Mouse (Mus musculus): ENCODE results near the gene Ptpn9. TPM values are rescaled to one million over a fixed set of nuclear protein-coding genes. Genes with fewer than 3 reads are reported as not detected.

Gene Ptpn9
- 39.2 and 39.8 TPM in 2 replicates for polyA plus RNA-seq (2012; rRNA removed)

DNA sequence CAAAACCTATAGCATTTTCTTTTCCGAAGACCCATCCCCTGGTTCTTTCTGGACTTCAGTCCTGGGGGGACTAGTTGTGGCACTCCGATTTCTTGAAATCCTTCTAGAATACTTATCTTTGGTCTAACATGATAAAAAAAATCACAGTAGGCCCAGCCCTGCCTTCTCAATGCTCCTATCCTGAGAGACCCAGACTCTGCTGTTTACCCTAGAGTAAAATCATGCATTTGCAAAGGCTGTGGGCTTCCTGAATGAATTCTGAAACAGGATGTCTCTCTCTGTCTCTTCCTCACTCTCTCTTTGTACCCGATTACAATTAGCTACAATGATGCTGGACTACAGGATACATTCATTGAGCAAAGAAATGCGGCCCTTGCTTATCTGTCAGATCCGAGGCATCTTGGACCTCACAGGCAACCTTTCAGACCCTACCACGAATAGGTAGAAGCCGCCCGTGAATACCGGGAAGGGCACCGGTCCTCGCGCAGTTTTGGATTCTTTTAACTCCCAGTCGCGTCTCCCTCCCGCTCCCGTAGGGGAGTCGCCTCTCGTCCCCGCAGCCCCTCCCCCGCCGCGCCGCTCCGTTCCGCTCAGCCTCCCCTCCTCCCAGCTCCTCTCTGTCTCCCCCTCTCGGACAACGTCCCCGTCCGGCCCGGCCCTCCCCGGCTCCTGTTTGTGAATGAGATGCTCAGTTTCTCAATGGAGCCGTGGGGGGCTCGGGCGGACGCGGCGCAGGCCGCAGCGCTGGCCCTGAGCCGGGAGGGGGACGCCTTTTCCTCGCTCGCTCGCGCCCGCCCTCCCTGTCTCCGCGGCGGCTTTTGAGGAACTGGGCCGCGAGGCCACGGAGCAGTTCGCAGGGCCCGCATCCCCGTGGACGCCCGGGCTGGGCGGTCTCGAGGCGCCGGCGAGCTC is at the start of gene Ptpn9:
Gene Ptpn9 (plus strand): TSS at position 638 of the 912 bp plus-strand sequence.

DNA sequence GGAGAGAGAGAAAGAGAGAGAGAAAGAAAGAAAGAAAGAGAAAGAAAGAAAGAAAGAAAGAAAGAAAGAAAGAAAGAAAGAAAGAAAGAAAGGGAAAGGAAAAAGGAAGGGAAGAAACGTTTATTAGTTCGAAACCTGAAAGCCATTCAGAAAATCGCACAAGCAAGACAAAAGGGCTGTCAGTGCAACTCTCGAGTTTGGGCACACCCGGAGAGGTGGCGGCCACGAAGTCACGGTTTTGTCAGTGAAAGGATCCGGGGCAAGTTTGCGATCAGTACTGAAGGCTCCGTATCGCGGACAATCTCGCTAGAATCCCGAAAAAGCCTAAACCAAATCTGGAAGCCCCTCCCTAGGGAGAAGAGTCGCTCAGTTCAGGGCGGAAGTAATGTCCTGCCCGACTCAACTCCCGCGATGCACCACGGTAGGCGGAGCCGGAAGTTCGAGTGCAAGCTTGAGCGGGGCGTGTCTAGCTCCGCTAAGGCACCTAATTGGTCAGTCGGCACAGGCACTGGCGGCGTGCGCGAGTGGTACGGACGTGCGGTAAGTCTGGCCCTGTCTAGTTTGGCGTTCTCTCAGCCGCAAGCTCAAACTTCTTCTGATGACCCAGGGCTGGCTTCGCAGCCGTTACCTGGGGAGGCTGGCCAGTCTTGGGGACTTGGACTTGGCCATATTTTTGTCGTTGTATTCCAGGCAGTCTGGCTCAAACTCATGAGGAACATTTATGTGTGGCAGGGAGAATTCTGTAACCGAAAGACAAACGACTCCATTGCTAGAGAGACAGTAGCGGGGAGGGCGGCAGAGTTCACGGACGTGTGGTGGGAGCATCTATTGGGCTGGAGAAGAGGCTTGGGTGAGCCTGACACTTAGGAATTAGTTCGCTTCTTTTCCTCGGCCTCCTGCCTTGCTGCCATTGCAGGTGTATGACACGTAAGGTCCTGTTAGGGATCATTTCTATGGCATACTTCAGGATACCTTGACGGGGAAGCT is 44.0 kb upstream of the Ptpn9 start, which contains the start of gene Snupn:
Gene Snupn (plus strand): TSS at position 465 of the 987 bp plus-strand sequence.

DNA sequence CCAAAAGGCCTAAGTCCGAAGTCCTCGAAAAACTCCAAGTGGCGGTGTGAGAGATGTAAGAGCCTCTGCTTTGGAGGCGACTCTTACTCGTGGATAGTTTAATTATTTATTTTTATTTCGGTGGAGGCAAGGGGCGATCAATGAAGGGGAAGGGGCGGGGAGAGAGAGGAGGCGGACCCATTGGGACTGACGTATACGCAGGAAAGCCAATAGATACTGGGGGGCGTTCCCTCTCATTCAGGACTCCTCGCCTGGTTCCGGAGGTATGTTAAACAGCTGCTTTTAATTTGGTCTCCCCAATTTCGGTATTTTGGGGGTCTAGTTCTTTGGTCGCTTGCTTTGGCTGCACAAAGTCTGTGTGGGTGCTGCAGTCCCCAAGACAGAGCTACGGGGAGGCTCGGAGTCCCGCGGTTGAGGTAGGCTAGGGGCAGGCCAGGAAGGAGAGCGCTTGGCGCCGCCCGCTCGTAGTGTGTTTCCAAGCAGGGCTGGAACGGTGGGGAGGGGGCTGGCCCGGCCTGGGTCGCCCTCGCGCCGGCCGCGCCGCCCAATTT is 77.2 kb downstream of the Ptpn9 start, which contains the start of gene Sin3a:
Gene Sin3a (plus strand): TSS at position 240 of the 551 bp plus-strand sequence.

Other genes starting within 250 kb of the Ptpn9 start
- 104 and 119 TPM in 2 replicates for gene Lingo1, start 198.5 kb upstream of the Ptpn9 start, polyA plus RNA-seq (2012; rRNA removed)
- 0.06 and 0.48 TPM in 2 replicates for gene Odf3l1, start 130.2 kb upstream of the Ptpn9 start, polyA plus RNA-seq (2012; rRNA removed)
- gene Cspg4, start 129.9 kb upstream of the Ptpn9 start, polyA plus RNA-seq (2012; rRNA removed), result 4.4 and 14.3 TPM in 2 replicates
- gene Snx33, start 66.6 kb upstream of the Ptpn9 start, polyA plus RNA-seq (2012; rRNA removed), result 3.4 and 4.2 TPM in 2 replicates
- gene Imp3, start 57.4 kb upstream of the Ptpn9 start, polyA plus RNA-seq (2012; rRNA removed), result 140 and 156 TPM in 2 replicates
- gene Snupn, start 44.0 kb upstream of the Ptpn9 start, polyA plus RNA-seq (2012; rRNA removed), result 15.6 and 18.2 TPM in 2 replicates
- gene Sin3a, start 77.1 kb downstream of the Ptpn9 start, polyA plus RNA-seq (2012; rRNA removed), result 64.2 and 70.6 TPM in 2 replicates
- 173 and 203 TPM in 2 replicates for gene Man2c1, start 135.8 kb downstream of the Ptpn9 start, polyA plus RNA-seq (2012; rRNA removed)
- 13.5 and 13.6 TPM in 2 replicates for gene Neil1, start 153.4 kb downstream of the Ptpn9 start, polyA plus RNA-seq (2012; rRNA removed)
- gene Commd4, start 163.4 kb downstream of the Ptpn9 start, polyA plus RNA-seq (2012; rRNA removed), result 235 and 255 TPM in 2 replicates
- gene Trcg1, start 241.6 kb downstream of the Ptpn9 start, polyA plus RNA-seq (2012; rRNA removed), result not detected in 2 replicates

All from central nervous system, embryonic 14 days (tissue).